Mouse (Mus musculus) kidney, adult 2 months (tissue): ENCODE data around the gene Slc13a4.

Experiments
- CTCF ChIP-seq: fragments of 200-500 bp; conservative IDR thresholded peaks from 2 replicates; pipeline ENCODE4 v1.5.1; 2011; ENCODE audit warnings: low read depth, mild to moderate bottlenecking, control low read depth, low read length, moderate library complexity, mixed read lengths; ENCODE audit not compliant: insufficient read depth, insufficient read length
- POLR2A ChIP-seq: fragments of 200-500 bp; IDR thresholded peaks from one replicate; pipeline ENCODE4 v1.6.1; 2011; ENCODE audit warnings: low read depth, low read length, control low read depth

DNA sequence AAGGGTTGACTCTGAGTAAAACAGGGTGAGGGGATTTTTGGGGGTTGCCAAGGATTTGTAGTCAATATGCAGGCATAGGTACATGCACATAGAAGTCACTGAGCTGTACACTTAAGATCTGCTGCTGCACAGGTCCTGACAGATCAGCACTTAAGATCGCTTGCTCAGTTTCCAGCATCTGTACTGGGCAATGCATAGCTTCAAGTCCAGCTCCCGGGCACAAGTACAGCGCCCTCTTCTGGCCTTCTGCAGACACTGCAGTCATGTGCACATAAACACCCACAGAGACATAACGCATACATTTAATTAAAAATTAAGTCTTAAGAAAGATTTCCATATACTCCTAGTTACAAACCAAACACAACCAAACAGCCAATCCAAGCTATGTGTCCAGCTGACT, 26.3 kb upstream of the Slc13a4 start:
- TF ChIP-seq CTCF (peak; percentile 28; the same call in 1 of the 2 replicates), POLR2A (no peak)
